Mouse (Mus musculus): ENCODE measurements around the gene Uqcrfs1.

Uqcrfs1 gene

GRCm38 (mm10) chr13:30544856-30545604 is at the start of gene Uqcrfs1:
Uqcrfs1 (minus strand) TSS chr13:30545362.
- peak; percentile 98 for DNase-seq

GRCm38 (mm10) chr13:30585786-30586185 is 40.6 kb upstream of the Uqcrfs1 start:
- DNase-seq, result no peak

- DNase-seq, result no peak
These were observed 37.4 kb upstream of the Uqcrfs1 start for GRCm38 (mm10) chr13:30582541-30582940.

- DNase-seq, result no peak
These were observed 33.6 kb upstream of the Uqcrfs1 start for GRCm38 (mm10) chr13:30578806-30579205.

GRCm38 (mm10) chr13:30576819-30577218 is 31.7 kb upstream of the Uqcrfs1 start:
- no peak for DNase-seq

GRCm38 (mm10) chr13:30572971-30573370 is 27.8 kb upstream of the Uqcrfs1 start:
- DNase-seq, result no peak

- no peak for DNase-seq
These were observed 25.0 kb upstream of the Uqcrfs1 start for GRCm38 (mm10) chr13:30570182-30570581.

- no peak for DNase-seq
These were observed 22.4 kb upstream of the Uqcrfs1 start for GRCm38 (mm10) chr13:30567571-30567970.

GRCm38 (mm10) chr13:30566767-30567166 is 21.6 kb upstream of the Uqcrfs1 start:
- DNase-seq, result no peak

GRCm38 (mm10) chr13:30560603-30561002 is 15.4 kb upstream of the Uqcrfs1 start:
- no peak for DNase-seq

GRCm38 (mm10) chr13:30560052-30560451 is 14.9 kb upstream of the Uqcrfs1 start:
- no peak for DNase-seq

GRCm38 (mm10) chr13:30557751-30558150 is 12.6 kb upstream of the Uqcrfs1 start:
- no peak for DNase-seq

- no peak for DNase-seq
These were observed 8.0 kb upstream of the Uqcrfs1 start for GRCm38 (mm10) chr13:30553051-30553587.

- no peak for DNase-seq
These were observed 4.2 kb upstream of the Uqcrfs1 start for GRCm38 (mm10) chr13:30549339-30549738.

GRCm38 (mm10) chr13:30548835-30549234 is 3.7 kb upstream of the Uqcrfs1 start:
- DNase-seq, result peak; percentile 67

GRCm38 (mm10) chr13:30530761-30531160 is 14.4 kb downstream of the Uqcrfs1 start:
- peak; percentile 27 for DNase-seq

GRCm38 (mm10) chr13:30524961-30525360 is 20.2 kb downstream of the Uqcrfs1 start:
- DNase-seq, result no peak

GRCm38 (mm10) chr13:30523971-30524370 is 21.2 kb downstream of the Uqcrfs1 start:
- no peak for DNase-seq

GRCm38 (mm10) chr13:30523246-30523891 is 21.8 kb downstream of the Uqcrfs1 start:
- DNase-seq, result no peak

GRCm38 (mm10) chr13:30521282-30521902 is 23.8 kb downstream of the Uqcrfs1 start:
- no peak for DNase-seq

GRCm38 (mm10) chr13:30518191-30518590 is 27.0 kb downstream of the Uqcrfs1 start:
- no peak for DNase-seq

- DNase-seq, result no peak
These were observed 37.5 kb downstream of the Uqcrfs1 start for GRCm38 (mm10) chr13:30507651-30508050.

- no peak for DNase-seq
These were observed 43.2 kb downstream of the Uqcrfs1 start for GRCm38 (mm10) chr13:30501860-30502395.
